Mouse (Mus musculus) spleen, adult 2 months (tissue): ENCODE results near the gene Mcub. TPM values are rescaled to one million over a fixed set of nuclear protein-coding genes. Genes with fewer than 3 reads are reported as not detected.

ENCODE experiments used
- DNase-seq, 2 experiments: peaks; one replicate each; pipeline versions ENCODE4 v3.0.0 to v3.0.0-alpha.2; 2012 to 2021; ENCODE audit warnings: low spot score in 2 of 2, low read depth in 1 of 2
- H3K27ac ChIP-seq: fragments of 200-500 bp; 2 replicates; pipeline ENCODE4 v1.5.1; 2012; ENCODE audit warnings: low read length, inconsistent platforms; ENCODE audit not compliant: insufficient read depth
- H3K27me3 ChIP-seq: fragments of 200-500 bp; 2 replicates; pipeline ENCODE4 v1.6.1; 2012; ENCODE audit warnings: mild to moderate bottlenecking, moderate library complexity, low read length, inconsistent platforms; ENCODE audit not compliant: control insufficient read depth, insufficient read depth
- H3K36me3 ChIP-seq: fragments of 200-500 bp; 2 replicates; pipeline ENCODE4 v1.6.1; 2012; ENCODE audit warnings: mild to moderate bottlenecking, low read length, inconsistent platforms; ENCODE audit not compliant: control insufficient read depth, insufficient read depth
- H3K4me1 ChIP-seq: fragments of 200-500 bp; 2 replicates; pipeline ENCODE4 v1.6.1; 2011; ENCODE audit warnings: inconsistent platforms; ENCODE audit not compliant: control insufficient read depth, insufficient read depth, insufficient read length
- H3K4me3 ChIP-seq: fragments of 200-500 bp; 2 replicates; pipeline ENCODE4 v1.5.1; 2011; ENCODE audit warnings: mild to moderate bottlenecking, inconsistent platforms; ENCODE audit not compliant: insufficient read depth, insufficient read length; ENCODE audit errors: extremely low read depth
- CTCF ChIP-seq: fragments of 200-500 bp; IDR thresholded peaks from 2 replicates; pipeline ENCODE4 v1.5.1; 2011; ENCODE audit warnings: mild to moderate bottlenecking, inconsistent platforms; ENCODE audit not compliant: insufficient read depth, insufficient read length, insufficient replicate concordance; ENCODE audit errors: extremely low read depth
- POLR2A ChIP-seq: fragments of 200-500 bp; IDR thresholded peaks from 2 replicates; pipeline ENCODE4 v1.6.1; 2011; ENCODE audit warnings: low read depth, low read length, inconsistent platforms
- WGBS: fragments of 180-500 bp; shearing (Covaris S2); methylation state at CpG from one replicate; pipeline ENCODE4 v1.1.7; 2018; 5-methylcytosine and 5-hydroxymethylcytosine counted together
- polyA plus RNA-seq: library from polyadenylated mRNA; depleted of rRNA; stranded (reverse); fragments of >200 nt; gene quantifications from 2 replicates; pipeline ENCODE4 v1.2.3, GENCODE M21; 2012

Gene Mcub
- polyA plus RNA-seq, 1 experiment, result 3.2 TPM

DNA sequence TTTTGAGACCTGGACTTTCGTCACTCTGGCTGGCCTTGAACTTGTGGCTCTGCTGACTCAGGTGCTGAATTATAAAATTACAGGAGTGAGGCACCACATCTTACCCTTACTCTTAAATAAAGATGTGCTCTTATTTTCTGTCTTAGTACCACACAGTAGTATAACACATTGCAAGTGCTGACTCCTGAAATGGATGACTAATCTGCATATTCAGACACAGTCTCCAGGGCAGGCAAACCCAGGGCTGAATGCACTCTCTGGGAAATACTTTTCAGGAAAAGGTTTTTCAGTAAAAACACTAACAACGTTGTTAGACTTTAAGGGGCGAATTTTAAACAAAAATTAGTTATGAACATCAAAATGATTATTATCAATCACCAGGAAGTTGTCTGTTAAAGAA is 27.3 kb upstream of the Mcub start:
- WGBS, result 86% methylated on average over 3 of the region's 3 CpGs
- TF ChIP-seq POLR2A (no peak), CTCF (no peak)
- no peaks in the 10 kb centered on the region for H3K4me1 ChIP-seq
- DNase-seq, result no peak
- no peak overlapping the region for H3K4me3 ChIP-seq
- peaks cover 38% of the 10 kb centered on the region for H3K36me3 ChIP-seq
- H3K27me3 ChIP-seq, result no peaks in the 10 kb centered on the region
- H3K27ac ChIP-seq, result no peak overlapping the region

DNA sequence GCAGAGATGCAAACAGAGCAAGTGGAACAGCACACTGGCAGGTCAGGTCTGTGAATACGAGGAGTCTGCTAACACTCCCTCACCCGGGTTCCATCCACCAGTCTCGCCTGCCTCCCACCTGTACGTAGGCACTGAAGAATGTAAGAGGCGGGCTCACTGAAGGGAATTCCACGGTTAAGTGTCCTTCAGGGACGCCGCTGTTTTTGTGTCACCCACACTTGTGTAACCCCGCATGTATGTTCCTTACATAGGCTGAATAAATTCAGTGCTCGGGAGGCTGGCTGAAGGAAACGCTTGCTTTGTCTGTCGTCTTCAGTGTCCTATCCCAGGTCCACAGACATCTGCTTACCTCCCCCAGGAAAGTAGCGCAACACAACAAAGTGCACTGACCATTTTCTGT is 17.3 kb upstream of the Mcub start:
- H3K4me1 ChIP-seq, result no peaks in the 10 kb centered on the region
- H3K36me3 ChIP-seq, result peaks cover 51% of the 10 kb centered on the region
- 91% methylated on average over 13 of the region's 13 CpGs for WGBS
- no peaks in the 10 kb centered on the region for H3K27me3 ChIP-seq
- TF ChIP-seq CTCF (no peak), POLR2A (no peak)
- no peak overlapping the region for H3K27ac ChIP-seq
- H3K4me3 ChIP-seq, result no peak overlapping the region
- no peak for DNase-seq

DNA sequence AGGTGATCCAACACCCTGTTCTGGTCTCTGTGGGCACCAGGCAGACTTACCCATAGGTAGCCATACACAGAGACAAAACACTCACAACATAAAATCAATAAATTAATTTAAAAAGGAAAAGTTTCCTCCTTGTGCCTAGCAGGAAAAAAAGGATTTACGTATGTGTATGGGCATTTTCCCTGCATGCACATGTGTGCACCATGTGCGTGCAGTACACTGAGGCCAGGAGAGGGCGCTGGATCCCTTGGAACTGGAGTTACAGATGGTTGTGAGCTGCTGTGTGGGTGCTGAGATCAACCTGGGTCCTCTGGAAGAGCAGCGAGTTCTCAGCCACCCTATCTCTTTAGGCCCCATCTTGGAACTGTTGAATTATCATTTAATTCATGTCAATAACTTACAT is 15.3 kb upstream of the Mcub start:
- Histone ChIP-seq H3K27me3 (no peaks in the 10 kb centered on the region), H3K4me3 (no peak overlapping the region), H3K27ac (no peak overlapping the region), H3K36me3 (peaks cover 41% of the 10 kb centered on the region), H3K4me1 (no peaks in the 10 kb centered on the region)
- 97% methylated on average over 4 of the region's 4 CpGs for WGBS
- DNase-seq, result no peak
- TF ChIP-seq POLR2A, result no peak
- TF ChIP-seq CTCF, result no peak

- WGBS, result 87% methylated on average over 5 of the region's 5 CpGs
- Histone ChIP-seq H3K27me3 (no peaks in the 10 kb centered on the region), H3K36me3 (peaks cover 36% of the 10 kb centered on the region), H3K4me1 (no peaks in the 10 kb centered on the region), H3K27ac (no peak overlapping the region), H3K4me3 (no peak overlapping the region)
- no peak for DNase-seq
- TF ChIP-seq CTCF, result no peak
- TF ChIP-seq POLR2A, result no peak
Observed at GRCm38 (mm10) chr3:129984797-129985196, 14.8 kb upstream of the Mcub start.

DNA sequence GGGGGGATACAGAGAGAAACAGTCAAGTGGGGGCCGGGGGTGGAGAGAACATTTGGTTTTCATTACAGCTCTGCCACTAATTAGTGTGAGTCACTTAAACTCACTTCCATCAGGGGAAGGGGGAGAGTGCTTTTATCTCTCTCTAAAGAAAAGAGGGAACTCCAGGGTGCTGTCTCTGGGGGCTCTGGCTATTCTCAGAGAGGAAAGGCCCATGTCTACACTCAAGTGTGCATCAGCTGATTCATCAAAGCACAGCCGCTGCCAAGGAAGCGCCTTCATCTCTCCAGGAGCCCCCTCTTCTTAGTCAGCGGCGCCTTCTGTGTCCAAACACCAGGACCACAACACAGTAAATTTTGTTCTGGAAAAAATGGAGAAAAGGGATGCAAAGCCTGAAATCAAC is 12.3 kb upstream of the Mcub start:
- no peak for TF ChIP-seq POLR2A
- no peak for TF ChIP-seq CTCF
- 90% methylated on average over 5 of the region's 5 CpGs for WGBS
- H3K27ac ChIP-seq, result no peak overlapping the region
- no peaks in the 10 kb centered on the region for H3K4me1 ChIP-seq
- no peaks in the 10 kb centered on the region for H3K27me3 ChIP-seq
- H3K36me3 ChIP-seq, result peaks cover 20% of the 10 kb centered on the region
- DNase-seq, result no peak
- no peak overlapping the region for H3K4me3 ChIP-seq

GRCm38 (mm10) chr3:129981756-129982155 is 11.8 kb upstream of the Mcub start:
- Histone ChIP-seq H3K4me1 (no peaks in the 10 kb centered on the region), H3K27ac (no peak overlapping the region), H3K4me3 (no peak overlapping the region), H3K27me3 (no peaks in the 10 kb centered on the region), H3K36me3 (peaks cover 15% of the 10 kb centered on the region)
- no peak for DNase-seq
- 92% methylated on average over 11 of the region's 11 CpGs for WGBS
- TF ChIP-seq CTCF (no peak), POLR2A (no peak)

DNA sequence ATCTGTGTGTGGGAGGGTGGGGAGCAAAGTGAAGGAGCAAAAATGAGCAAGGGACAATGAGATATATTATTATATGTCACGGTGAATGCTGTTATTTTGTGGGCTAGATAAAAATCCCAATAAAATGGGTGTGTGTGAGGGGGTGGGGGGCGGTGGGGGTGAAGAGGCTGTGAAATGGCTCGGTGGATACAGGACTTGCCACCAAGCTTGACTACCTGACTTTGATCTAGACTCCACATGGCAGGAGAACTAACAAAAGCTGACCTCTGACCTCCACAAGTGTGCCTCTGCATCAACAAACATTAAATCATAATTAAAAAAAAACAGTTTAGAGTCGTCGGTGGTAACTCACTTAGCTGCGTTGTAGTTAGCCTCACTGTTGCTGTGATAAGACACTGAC is 9.5 kb upstream of the Mcub start:
- 71% methylated on average over 6 of the region's 6 CpGs for WGBS
- H3K27ac ChIP-seq, result no peak overlapping the region
- H3K36me3 ChIP-seq, result peaks cover 10% of the 10 kb centered on the region
- no peaks in the 10 kb centered on the region for H3K4me1 ChIP-seq
- no peak for DNase-seq
- no peak overlapping the region for H3K4me3 ChIP-seq
- TF ChIP-seq POLR2A (no peak), CTCF (no peak)
- H3K27me3 ChIP-seq, result no peaks in the 10 kb centered on the region
